Mouse (Mus musculus): ENCODE data around the gene Ncor2. TPM values are rescaled to one million over a fixed set of nuclear protein-coding genes. Genes with fewer than 3 reads are reported as not detected.

Ncor2 gene
- polyA plus RNA-seq, 1 experiment from 2014 or later, result 21.2 TPM

DNA sequence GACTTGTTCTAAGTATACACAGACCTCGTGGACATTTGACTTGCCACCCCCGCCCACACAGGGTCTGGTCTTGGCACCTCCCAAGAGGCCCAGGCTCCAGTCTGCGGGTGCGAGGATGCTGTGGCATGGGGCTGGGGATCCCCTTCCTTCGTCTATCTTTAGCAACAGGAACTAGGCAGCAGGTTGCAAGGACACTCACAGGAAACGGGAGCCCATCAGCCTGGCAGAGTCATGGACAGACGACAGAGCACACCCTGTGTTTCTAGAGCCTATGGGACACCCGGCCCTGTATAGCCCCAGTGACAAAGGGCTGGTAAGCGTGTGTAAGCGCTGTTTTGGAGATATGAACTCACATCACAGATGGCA is 126.8 kb downstream of the Ncor2 start:
- Histone ChIP-seq H3K4me3 (ENCODE audit: low read depth, low read length) (no peak overlapping the region), H3K36me3 (ENCODE audit: control insufficient read depth, insufficient read depth, low read length) (peaks cover 6% of the 10 kb centered on the region), H3K27ac (ENCODE audit: low read depth, low read length) (no peak overlapping the region), H3K27me3 (ENCODE audit: control insufficient read depth, insufficient read depth, low read length) (no peaks in the 10 kb centered on the region), H3K4me1 (replicated peaks; ENCODE audit: control insufficient read depth, insufficient read depth, low read length) (peaks cover 17% of the 10 kb centered on the region), H3K9me3 (ENCODE audit: control insufficient read depth, low read length) (no peaks in the 10 kb centered on the region), H3K4me2 (replicated peaks; ENCODE audit: low read depth, low read length) (no peak overlapping the region), H3K9ac (ENCODE audit: low read depth, low read length) (no peak overlapping the region)
- no peak for DNase-seq (ENCODE audit: low spot score)
- 83% methylated on average over 10 of the region's 10 CpGs for WGBS
- no peak for ATAC-seq (ENCODE audit: low FRiP score)

- Histone ChIP-seq H3K4me1 (replicated peaks; ENCODE audit: control insufficient read depth, insufficient read depth, low read length) (peaks cover 5% of the 10 kb centered on the region; the same call in 1 of the 2 replicates), H3K36me3 (ENCODE audit: control insufficient read depth, insufficient read depth, low read length) (peaks cover 6% of the 10 kb centered on the region), H3K27me3 (ENCODE audit: control insufficient read depth, insufficient read depth, low read length) (no peaks in the 10 kb centered on the region), H3K4me2 (replicated peaks; ENCODE audit: low read depth, low read length) (no peak overlapping the region), H3K9me3 (ENCODE audit: control insufficient read depth, low read length) (no peaks in the 10 kb centered on the region), H3K4me3 (ENCODE audit: low read depth, low read length) (no peak overlapping the region), H3K9ac (ENCODE audit: low read depth, low read length) (no peak overlapping the region), H3K27ac (ENCODE audit: low read depth, low read length) (no peak overlapping the region)
- no peak for ATAC-seq (ENCODE audit: low FRiP score)
- no peak for DNase-seq (ENCODE audit: low spot score)
- WGBS, result 74% methylated on average over 4 of the region's 4 CpGs
These were observed 129.5 kb downstream of the Ncor2 start for GRCm38 (mm10) chr5:125049481-125049880.

- Histone ChIP-seq H3K36me3 (ENCODE audit: control insufficient read depth, insufficient read depth, low read length) (peaks cover 8% of the 10 kb centered on the region), H3K9me3 (ENCODE audit: control insufficient read depth, low read length) (no peaks in the 10 kb centered on the region), H3K9ac (ENCODE audit: low read depth, low read length) (no peak overlapping the region), H3K4me2 (replicated peaks; ENCODE audit: low read depth, low read length) (no peak overlapping the region), H3K27ac (ENCODE audit: low read depth, low read length) (no peak overlapping the region), H3K27me3 (ENCODE audit: control insufficient read depth, insufficient read depth, low read length) (no peaks in the 10 kb centered on the region), H3K4me3 (ENCODE audit: low read depth, low read length) (no peak overlapping the region), H3K4me1 (replicated peaks; ENCODE audit: control insufficient read depth, insufficient read depth, low read length) (peaks cover 5% of the 10 kb centered on the region; the same call in 1 of the 2 replicates)
- ATAC-seq (ENCODE audit: low FRiP score), result no peak
- DNase-seq (ENCODE audit: low spot score), result no peak
- 62% methylated on average over 5 of the region's 5 CpGs for WGBS
These were observed 132.6 kb downstream of the Ncor2 start for GRCm38 (mm10) chr5:125046436-125046835.

- no peak for DNase-seq (ENCODE audit: low spot score)
- 8% methylated on average over 4 of the region's 5 CpGs for WGBS
These were observed 133.8 kb downstream of the Ncor2 start for GRCm38 (mm10) chr5:125045202-125045601.

DNA sequence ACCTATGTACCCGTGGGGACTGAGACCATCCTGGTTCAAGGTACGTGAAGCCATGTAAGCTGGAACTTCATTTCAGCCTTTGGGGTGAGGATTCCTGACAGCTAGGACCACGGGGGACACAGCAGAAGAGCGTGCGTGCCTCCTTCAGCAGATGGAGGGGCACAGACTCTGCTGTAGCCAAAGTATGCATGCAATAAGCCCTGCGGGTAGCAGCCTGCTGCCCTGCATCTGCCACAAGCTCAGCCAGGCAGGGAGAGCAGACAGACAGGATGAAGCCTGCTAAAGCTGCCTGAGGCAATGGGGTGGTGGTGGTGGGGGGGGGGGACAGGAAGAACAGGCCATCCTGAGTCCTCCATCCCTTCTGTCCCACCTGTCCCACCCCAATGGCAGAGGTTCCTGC is 135.6 kb downstream of the Ncor2 start:
- H3K4me2 ChIP-seq (replicated peaks; ENCODE audit: low read depth, low read length), result no peak overlapping the region
- H3K27ac ChIP-seq (ENCODE audit: low read depth, low read length), result no peak overlapping the region
- H3K9ac ChIP-seq (ENCODE audit: low read depth, low read length), result no peak overlapping the region
- DNase-seq (ENCODE audit: low spot score) (no peak), ATAC-seq (ENCODE audit: low FRiP score) (no peak)
- WGBS, result 90% methylated on average over 6 of the region's 6 CpGs
- peaks cover 9% of the 10 kb centered on the region for H3K36me3 ChIP-seq (ENCODE audit: control insufficient read depth, insufficient read depth, low read length)
- peaks cover 5% of the 10 kb centered on the region; the same call in 1 of the 2 replicates for H3K4me1 ChIP-seq (replicated peaks; ENCODE audit: control insufficient read depth, insufficient read depth, low read length)
- H3K4me3 ChIP-seq (ENCODE audit: low read depth, low read length), result no peak overlapping the region
- H3K27me3 ChIP-seq (ENCODE audit: control insufficient read depth, insufficient read depth, low read length), result no peaks in the 10 kb centered on the region
- no peaks in the 10 kb centered on the region for H3K9me3 ChIP-seq (ENCODE audit: control insufficient read depth, low read length)

More at GRCm38 (mm10) chr5:125045202-125045601, 133.8 kb downstream of the Ncor2 start:
- Histone ChIP-seq H3K27me3 (ENCODE audit: control insufficient read depth, insufficient read depth, low read length) (no peaks in the 10 kb centered on the region), H3K36me3 (ENCODE audit: control insufficient read depth, insufficient read depth, low read length) (peaks cover 11% of the 10 kb centered on the region), H3K4me1 (replicated peaks; ENCODE audit: control insufficient read depth, insufficient read depth, low read length) (peaks cover 5% of the 10 kb centered on the region; the same call in 1 of the 2 replicates), H3K27ac (ENCODE audit: low read depth, low read length) (no peak overlapping the region), H3K4me2 (replicated peaks; ENCODE audit: low read depth, low read length) (no peak overlapping the region), H3K9me3 (ENCODE audit: control insufficient read depth, low read length) (no peaks in the 10 kb centered on the region), H3K9ac (ENCODE audit: low read depth, low read length) (no peak overlapping the region), H3K4me3 (ENCODE audit: low read depth, low read length) (no peak overlapping the region)
- ATAC-seq (ENCODE audit: low FRiP score), result no peak

GRCm38 (mm10) chr5:125041578-125041977 is 137.4 kb downstream of the Ncor2 start:
- 0 out of 2 replicates have a peak, but pooled peaks cover 9% of the 10 kb centered on the region for H3K36me3 ChIP-seq (ENCODE audit: control insufficient read depth, insufficient read depth, low read length)
- no peaks in the 10 kb centered on the region for H3K9me3 ChIP-seq (ENCODE audit: control insufficient read depth, low read length)
- WGBS, result 88% methylated on average over 9 of the region's 9 CpGs
- H3K4me1 ChIP-seq (replicated peaks; ENCODE audit: control insufficient read depth, insufficient read depth, low read length), result peaks cover 5% of the 10 kb centered on the region; the same call in 1 of the 2 replicates
- no peak overlapping the region for H3K27ac ChIP-seq (ENCODE audit: low read depth, low read length)
- H3K9ac ChIP-seq (ENCODE audit: low read depth, low read length), result no peak overlapping the region
- no peak for ATAC-seq (ENCODE audit: low FRiP score)
- H3K4me3 ChIP-seq (ENCODE audit: low read depth, low read length), result no peak overlapping the region
- H3K27me3 ChIP-seq (ENCODE audit: control insufficient read depth, insufficient read depth, low read length), result no peaks in the 10 kb centered on the region
- H3K4me2 ChIP-seq (replicated peaks; ENCODE audit: low read depth, low read length), result no peak overlapping the region
- no peak for DNase-seq (ENCODE audit: low spot score)

DNA sequence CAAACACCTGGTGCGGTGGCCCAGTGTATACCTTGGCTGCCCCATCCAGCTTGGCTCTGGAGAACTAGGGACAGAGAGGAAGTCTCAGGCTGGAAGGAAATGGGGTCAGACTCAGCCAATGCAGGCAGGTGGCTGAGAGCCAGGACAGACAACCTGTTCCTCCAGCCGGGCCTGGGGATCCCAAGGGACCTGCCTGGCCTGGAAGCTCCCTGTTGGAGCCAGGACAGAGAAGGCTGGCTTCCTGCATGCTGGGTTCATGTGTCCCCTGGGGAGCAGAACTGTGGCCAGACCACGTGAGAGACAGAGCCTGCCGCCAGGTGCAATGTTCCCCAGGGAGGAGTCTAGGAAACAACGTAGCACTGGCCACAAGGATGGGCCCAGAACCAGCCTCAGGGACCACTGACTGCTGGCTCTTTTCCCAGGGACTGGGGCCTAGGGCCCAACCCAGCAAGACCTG is 138.9 kb downstream of the Ncor2 start:
- ATAC-seq (ENCODE audit: low FRiP score), result peak; percentile 22; the same call in 1 of the 2 replicates
- 78% methylated on average over 5 of the region's 5 CpGs for WGBS
- Histone ChIP-seq H3K27ac (ENCODE audit: low read depth, low read length) (no peak overlapping the region), H3K4me3 (ENCODE audit: low read depth, low read length) (no peak overlapping the region), H3K4me2 (replicated peaks; ENCODE audit: low read depth, low read length) (no peak overlapping the region), H3K9ac (ENCODE audit: low read depth, low read length) (no peak overlapping the region), H3K9me3 (ENCODE audit: control insufficient read depth, low read length) (no peaks in the 10 kb centered on the region), H3K36me3 (ENCODE audit: control insufficient read depth, insufficient read depth, low read length) (0 out of 2 replicates have a peak, but pooled peaks cover 12% of the 10 kb centered on the region), H3K4me1 (replicated peaks; ENCODE audit: control insufficient read depth, insufficient read depth, low read length) (no peaks in the 10 kb centered on the region), H3K27me3 (ENCODE audit: control insufficient read depth, insufficient read depth, low read length) (no peaks in the 10 kb centered on the region)
- DNase-seq (ENCODE audit: low spot score), result no peak

DNA sequence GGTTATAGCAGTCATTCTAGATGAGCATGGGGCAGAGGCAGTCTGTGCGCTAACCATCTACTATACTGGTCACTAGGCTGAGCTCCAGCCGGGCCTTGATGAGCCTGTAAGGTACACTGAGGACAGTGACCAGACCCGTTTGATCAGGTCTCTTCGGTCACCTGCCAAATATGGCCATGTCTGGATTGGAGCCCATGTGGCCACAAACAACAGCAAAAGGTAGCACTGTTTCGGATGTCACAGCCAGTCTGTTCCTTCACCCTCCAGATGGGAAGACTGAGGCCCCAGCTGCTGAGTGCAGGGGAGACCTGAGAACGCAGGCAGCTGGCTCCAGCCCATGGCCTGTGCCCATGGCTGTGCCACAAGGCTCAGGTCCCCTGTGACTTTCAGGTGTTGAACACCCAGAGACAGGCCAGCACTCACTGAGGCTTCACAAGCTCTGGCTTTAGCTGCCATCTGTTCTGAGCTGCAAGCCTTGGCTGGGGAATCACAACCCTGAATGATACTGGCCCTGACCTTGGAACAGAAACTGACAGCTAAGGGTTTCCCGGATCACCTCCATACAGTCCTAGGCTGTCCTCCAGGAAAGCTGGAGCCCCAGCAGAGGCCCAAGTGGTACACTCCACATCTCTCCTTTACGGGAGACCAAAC is 139.5 kb downstream of the Ncor2 start:
- Histone ChIP-seq H3K27me3 (ENCODE audit: control insufficient read depth, insufficient read depth, low read length) (no peaks in the 10 kb centered on the region), H3K4me3 (ENCODE audit: low read depth, low read length) (no peak overlapping the region), H3K27ac (ENCODE audit: low read depth, low read length) (no peak overlapping the region), H3K9ac (ENCODE audit: low read depth, low read length) (no peak overlapping the region), H3K4me2 (replicated peaks; ENCODE audit: low read depth, low read length) (no peak overlapping the region), H3K4me1 (replicated peaks; ENCODE audit: control insufficient read depth, insufficient read depth, low read length) (no peaks in the 10 kb centered on the region), H3K9me3 (ENCODE audit: control insufficient read depth, low read length) (no peaks in the 10 kb centered on the region), H3K36me3 (ENCODE audit: control insufficient read depth, insufficient read depth, low read length) (0 out of 2 replicates have a peak, but pooled peaks cover 12% of the 10 kb centered on the region)
- ATAC-seq (ENCODE audit: low FRiP score), result no peak
- DNase-seq (ENCODE audit: low spot score), result no peak
- WGBS, result 95% methylated on average over 8 of the region's 8 CpGs

DNA sequence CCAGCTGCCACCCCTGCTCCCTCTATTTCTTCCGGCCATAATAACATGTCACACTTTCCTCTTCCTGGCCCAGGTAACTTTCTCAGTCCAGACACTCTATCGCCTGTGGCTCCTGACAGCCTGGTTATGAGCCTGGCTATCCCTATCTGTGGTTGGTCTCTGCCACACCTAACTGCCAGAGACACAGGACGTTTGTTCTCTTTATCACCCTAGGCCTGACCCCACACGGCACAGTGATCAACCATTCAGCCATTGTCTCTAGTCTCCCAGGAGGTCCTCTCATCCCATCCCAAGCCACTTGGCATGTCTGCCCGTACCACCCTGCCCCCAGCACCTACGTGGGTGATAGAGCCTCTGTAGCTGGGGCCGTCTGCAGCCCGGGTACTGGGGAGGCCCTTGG is 142.5 kb downstream of the Ncor2 start:
- WGBS, result 87% methylated on average over 8 of the region's 8 CpGs
- Histone ChIP-seq H3K4me1 (replicated peaks; ENCODE audit: control insufficient read depth, insufficient read depth, low read length) (no peaks in the 10 kb centered on the region), H3K4me3 (ENCODE audit: low read depth, low read length) (no peak overlapping the region), H3K36me3 (ENCODE audit: control insufficient read depth, insufficient read depth, low read length) (peaks cover 16% of the 10 kb centered on the region; the same call in 1 of the 2 replicates), H3K27ac (ENCODE audit: low read depth, low read length) (no peak overlapping the region), H3K27me3 (ENCODE audit: control insufficient read depth, insufficient read depth, low read length) (no peaks in the 10 kb centered on the region), H3K9ac (ENCODE audit: low read depth, low read length) (no peak overlapping the region), H3K4me2 (replicated peaks; ENCODE audit: low read depth, low read length) (no peak overlapping the region), H3K9me3 (ENCODE audit: control insufficient read depth, low read length) (no peaks in the 10 kb centered on the region)
- DNase-seq (ENCODE audit: low spot score) (no peak), ATAC-seq (ENCODE audit: low FRiP score) (no peak)
